Mouse (Mus musculus) ES-CJ7 (cell line): Measurements from ENCODE around the gene Akap1.

ENCODE experiments used
- DNase-seq: peaks from one replicate; pipeline ENCODE4 v3.0.0; 2011; ENCODE audit warnings: low read depth, low spot score

Gene Akap1

DNA sequence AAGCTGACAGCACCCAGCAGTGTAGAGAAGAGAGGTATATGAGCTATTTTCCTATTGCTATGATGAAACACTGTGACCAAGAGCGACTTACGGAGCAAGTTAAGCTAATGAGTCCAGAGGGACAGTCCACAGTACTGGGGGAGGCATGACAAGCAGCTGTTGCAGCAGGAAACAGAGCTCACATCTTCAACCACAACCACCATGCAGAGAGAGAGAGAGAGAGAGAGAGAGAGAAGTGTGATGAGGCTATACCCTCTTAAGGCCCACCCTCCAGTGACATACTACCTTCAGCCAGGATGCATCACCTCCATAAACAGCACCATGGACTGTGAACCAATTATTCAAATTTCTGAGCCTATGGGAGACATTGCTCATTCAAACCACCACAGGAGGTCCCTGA, 74.5 kb downstream of the Akap1 start:
- DNase-seq = no peak

DNA sequence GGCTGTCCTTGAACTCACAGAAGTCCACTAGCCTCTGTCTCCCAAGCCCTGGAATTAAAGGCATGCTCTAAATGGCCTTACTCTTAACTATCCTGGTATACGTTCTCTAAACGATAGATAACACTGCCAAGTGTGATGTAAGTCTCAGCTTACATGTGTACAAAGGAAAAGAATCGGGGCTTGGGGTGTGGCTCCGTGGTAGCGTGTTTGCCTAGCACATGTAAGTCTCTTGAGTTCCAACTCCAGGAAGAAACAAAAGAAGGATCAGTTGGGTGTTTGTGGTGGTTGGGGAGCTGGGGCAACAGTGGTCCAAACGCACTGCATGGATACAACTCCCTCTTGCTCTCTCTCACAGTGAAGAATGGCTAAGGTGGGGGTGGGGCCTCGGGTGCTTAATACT, 77.6 kb downstream of the Akap1 start:
- no peak for DNase-seq

DNA sequence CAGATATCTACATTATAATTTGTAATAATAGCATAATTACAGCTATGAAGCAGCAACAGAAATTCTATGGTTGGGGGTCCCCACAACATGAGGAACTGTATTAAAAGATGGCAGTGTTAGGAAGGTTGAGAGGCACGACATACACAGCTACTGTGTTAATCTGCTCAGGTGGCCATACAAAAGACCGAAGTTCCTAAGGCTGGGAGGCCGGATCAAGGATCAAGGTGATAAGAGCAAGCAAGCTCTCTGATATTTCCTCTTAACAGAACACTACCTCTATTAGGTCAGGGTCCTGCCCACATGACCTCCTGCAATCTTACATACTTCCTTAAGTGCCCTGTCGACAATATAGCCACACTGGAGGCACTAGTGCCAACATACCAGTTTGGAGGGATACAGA, 80.9 kb downstream of the Akap1 start:
- no peak for DNase-seq

- no peak for DNase-seq
Measured at GRCm38 (mm10) chr11:88782531-88782930, 81.9 kb downstream of the Akap1 start.
